Mouse (Mus musculus) C2C12 (cell line): ENCODE data around the gene Tmem109.

Experiments
- CEBPB ChIP-seq: IDR thresholded peaks from one replicate; pipeline ENCODE4 v1.6.1; 2011; ENCODE audit warnings: low read depth, mild to moderate bottlenecking, control low read depth, moderate library complexity
- CTCF ChIP-seq: IDR thresholded peaks from one replicate; pipeline ENCODE4 v1.5.1; 2011; ENCODE audit not compliant: control insufficient read depth, insufficient read depth, insufficient read length
- FOSL1 ChIP-seq: IDR thresholded peaks from one replicate; pipeline ENCODE4 v1.8.0; 2011; ENCODE audit warnings: mild to moderate bottlenecking, low read length; ENCODE audit not compliant: poor library complexity, insufficient read depth, severe bottlenecking
- MAX ChIP-seq: IDR thresholded peaks from one replicate; pipeline ENCODE4 v1.6.1; 2011; ENCODE audit warnings: mild to moderate bottlenecking, control low read depth
- USF1 ChIP-seq: IDR thresholded peaks from one replicate; pipeline ENCODE4 v1.6.1; 2011; ENCODE audit warnings: low read depth, mild to moderate bottlenecking, control low read depth, moderate library complexity

DNA sequence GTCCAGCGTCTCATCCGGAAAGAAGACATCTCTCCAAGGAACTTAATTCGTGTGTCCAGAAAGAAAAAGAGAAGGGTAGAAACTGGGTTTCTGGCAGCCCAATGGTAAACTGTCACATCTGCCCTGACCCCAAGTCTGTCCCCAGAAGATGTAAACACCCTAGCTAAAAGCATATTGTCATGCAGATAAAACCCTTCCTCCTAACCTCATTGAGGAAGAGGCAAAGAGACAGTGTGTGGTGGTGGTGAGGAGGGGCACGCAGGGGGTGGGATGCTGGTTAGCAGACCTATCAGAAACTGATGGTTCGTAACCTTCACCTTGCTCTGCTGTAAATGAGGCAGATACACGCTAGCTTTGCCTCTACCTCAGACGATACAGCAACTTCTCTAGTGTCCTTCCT, 60.5 kb downstream of the Tmem109 start:
- TF ChIP-seq CTCF (no peak), FOSL1 (no peak), USF1 (no peak), MAX (no peak), CEBPB (no peak)
